Mouse (Mus musculus): Measurements from ENCODE around the gene Trim13. TPM values are rescaled to one million over a fixed set of nuclear protein-coding genes. Genes with fewer than 3 reads are reported as not detected.
A peak's percentile ranks its signal among the peaks of the same experiment; 100 is the strongest.

Gene Trim13
- polyA plus RNA-seq, 1 experiment from 2014 or later: 22.7 TPM

DNA sequence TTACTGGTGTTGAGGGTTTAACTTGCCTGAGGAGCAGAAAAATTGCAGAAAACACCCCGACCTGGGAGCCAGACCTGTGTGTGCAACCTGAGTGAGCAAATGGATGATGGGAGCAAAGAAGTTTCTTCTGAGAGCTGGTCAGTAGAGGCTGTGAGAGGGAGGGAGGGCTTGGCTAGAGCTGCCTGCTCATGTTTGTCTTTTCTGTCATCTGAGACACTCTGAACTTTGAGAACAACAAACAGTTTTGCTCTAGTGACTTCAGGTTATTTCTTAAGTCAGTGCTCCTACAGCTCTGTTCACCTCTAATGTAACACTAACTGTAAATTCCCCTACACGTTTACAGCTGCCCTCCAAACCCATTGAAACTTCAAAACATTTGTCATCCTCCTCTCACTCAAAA is 28.7 kb upstream of the Trim13 start:
- H3K36me3 ChIP-seq (ENCODE audit: insufficient read depth, low read length): no peaks in the 10 kb centered on the region
- no peak for TF ChIP-seq CTCF (IDR thresholded peaks at IDR 0.05; ENCODE audit: low read depth)
- H3K4me2 ChIP-seq (ENCODE audit: low read length): no peak overlapping the region
- H3K27me3 ChIP-seq (ENCODE audit: insufficient read depth, low read length): no peaks in the 10 kb centered on the region
- no peaks in the 10 kb centered on the region for H3K4me1 ChIP-seq (replicated peaks; ENCODE audit: insufficient read depth, low read length)
- H3K9me3 ChIP-seq (replicated peaks; ENCODE audit: low read length): no peaks in the 10 kb centered on the region
- H3K27ac ChIP-seq: no peak overlapping the region
- H3K4me3 ChIP-seq (replicated peaks; ENCODE audit: low read depth, low read length): no peak overlapping the region
- no peak overlapping the region for H3K9ac ChIP-seq (ENCODE audit: low read depth, low read length)
- WGBS: 38% methylated on average over 2 of the region's 2 CpGs
- ATAC-seq (replicated peaks; ENCODE audit: low FRiP score, low read depth) (peak; percentile 44; the same call in 1 of the 2 replicates), DNase-seq (ENCODE audit: low spot score) (peak; percentile 79)

DNA sequence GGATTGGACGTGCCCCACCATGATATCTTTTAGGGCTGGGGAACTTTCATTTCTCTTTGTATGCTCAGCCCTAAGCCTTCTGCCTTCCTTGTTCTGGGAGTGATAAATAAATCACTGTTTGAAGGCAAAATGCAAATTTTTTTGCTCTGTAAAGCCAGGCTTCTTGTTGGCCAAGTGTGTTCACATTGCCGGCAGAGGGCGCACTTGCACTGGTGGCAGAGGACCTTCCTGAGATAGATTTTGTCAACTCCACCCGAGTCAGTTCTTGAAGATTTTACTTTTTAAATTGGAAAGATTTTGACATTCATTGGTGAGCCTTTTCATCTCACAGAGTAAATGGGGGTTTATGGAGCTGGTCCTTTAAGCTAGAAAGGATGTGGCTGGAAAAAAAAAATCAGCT is 26.7 kb upstream of the Trim13 start:
- TF ChIP-seq CTCF (IDR thresholded peaks at IDR 0.05; ENCODE audit: low read depth): peak; percentile 95
- WGBS: 13% methylated on average over 4 of the region's 4 CpGs
- no peak overlapping the region for H3K9ac ChIP-seq (ENCODE audit: low read depth, low read length)
- H3K27me3 ChIP-seq (ENCODE audit: insufficient read depth, low read length): no peaks in the 10 kb centered on the region
- H3K4me3 ChIP-seq (replicated peaks; ENCODE audit: low read depth, low read length): no peak overlapping the region
- ATAC-seq (replicated peaks; ENCODE audit: low FRiP score, low read depth): no peak
- H3K27ac ChIP-seq: no peak overlapping the region
- peak; percentile 87 for DNase-seq (ENCODE audit: low spot score)
- no peaks in the 10 kb centered on the region for H3K36me3 ChIP-seq (ENCODE audit: insufficient read depth, low read length)
- H3K4me1 ChIP-seq (replicated peaks; ENCODE audit: insufficient read depth, low read length): no peaks in the 10 kb centered on the region
- no peaks in the 10 kb centered on the region for H3K9me3 ChIP-seq (replicated peaks; ENCODE audit: low read length)
- peak overlapping the region; percentile 34 for H3K4me2 ChIP-seq (ENCODE audit: low read length)

DNA sequence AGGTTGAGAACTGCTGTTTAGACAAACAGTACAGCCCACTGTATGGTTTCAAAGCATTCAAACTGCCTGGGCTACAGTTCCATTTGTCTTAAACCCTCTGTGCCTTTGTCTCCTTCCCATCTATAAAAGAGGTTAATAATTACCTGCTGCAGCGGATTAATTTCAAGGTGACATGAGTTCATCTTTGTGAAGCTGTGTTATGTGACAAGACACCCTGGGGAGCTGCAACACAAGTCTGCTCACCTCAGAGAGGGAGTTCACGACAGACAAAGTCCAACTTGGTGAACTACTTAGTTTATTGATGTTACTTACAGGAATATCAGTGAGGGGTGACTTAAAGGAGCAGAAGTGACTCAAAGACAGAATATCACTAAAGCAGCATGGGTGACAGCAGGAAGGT is 25.9 kb upstream of the Trim13 start:
- Histone ChIP-seq H3K4me3 (replicated peaks; ENCODE audit: low read depth, low read length) (no peak overlapping the region), H3K9ac (ENCODE audit: low read depth, low read length) (no peak overlapping the region), H3K4me2 (ENCODE audit: low read length) (no peak overlapping the region), H3K9me3 (replicated peaks; ENCODE audit: low read length) (no peaks in the 10 kb centered on the region), H3K27ac (no peak overlapping the region), H3K36me3 (ENCODE audit: insufficient read depth, low read length) (no peaks in the 10 kb centered on the region), H3K27me3 (ENCODE audit: insufficient read depth, low read length) (no peaks in the 10 kb centered on the region), H3K4me1 (replicated peaks; ENCODE audit: insufficient read depth, low read length) (no peaks in the 10 kb centered on the region)
- ATAC-seq (replicated peaks; ENCODE audit: low FRiP score, low read depth) (peak; percentile 52), DNase-seq (ENCODE audit: low spot score) (no peak)
- WGBS: 64% methylated on average over 2 of the region's 2 CpGs
- TF ChIP-seq CTCF (IDR thresholded peaks at IDR 0.05; ENCODE audit: low read depth): no peak

DNA sequence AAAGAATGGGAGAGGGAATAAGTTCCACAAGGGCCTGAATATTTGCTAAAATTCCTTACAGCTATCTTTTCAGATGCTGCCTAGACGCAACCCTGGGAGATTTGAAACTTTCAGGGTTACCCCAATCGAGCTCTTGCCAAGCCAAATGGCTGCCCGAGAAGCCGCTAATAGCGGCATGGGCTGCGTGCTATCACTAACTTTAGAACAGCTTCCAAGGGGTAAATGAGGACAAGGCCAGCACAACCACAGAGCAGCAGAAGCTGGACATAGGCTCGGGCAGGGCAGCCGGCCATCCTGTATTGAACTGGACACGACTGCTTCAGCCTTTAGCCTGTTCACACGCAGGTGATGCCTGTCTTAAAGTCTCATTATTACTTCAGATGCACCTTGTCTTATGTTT is 23.0 kb upstream of the Trim13 start:
- no peak overlapping the region for H3K4me3 ChIP-seq (replicated peaks; ENCODE audit: low read depth, low read length)
- no peak overlapping the region for H3K9ac ChIP-seq (ENCODE audit: low read depth, low read length)
- no peaks in the 10 kb centered on the region for H3K4me1 ChIP-seq (replicated peaks; ENCODE audit: insufficient read depth, low read length)
- ATAC-seq (replicated peaks; ENCODE audit: low FRiP score, low read depth): no peak
- H3K27ac ChIP-seq: no peak overlapping the region
- DNase-seq (ENCODE audit: low spot score): no peak
- H3K4me2 ChIP-seq (ENCODE audit: low read length): no peak overlapping the region
- H3K27me3 ChIP-seq (ENCODE audit: insufficient read depth, low read length): no peaks in the 10 kb centered on the region
- no peaks in the 10 kb centered on the region for H3K9me3 ChIP-seq (replicated peaks; ENCODE audit: low read length)
- H3K36me3 ChIP-seq (ENCODE audit: insufficient read depth, low read length): no peaks in the 10 kb centered on the region
- TF ChIP-seq CTCF (IDR thresholded peaks at IDR 0.05; ENCODE audit: low read depth): no peak
- 87% methylated on average over 10 of the region's 10 CpGs for WGBS

DNA sequence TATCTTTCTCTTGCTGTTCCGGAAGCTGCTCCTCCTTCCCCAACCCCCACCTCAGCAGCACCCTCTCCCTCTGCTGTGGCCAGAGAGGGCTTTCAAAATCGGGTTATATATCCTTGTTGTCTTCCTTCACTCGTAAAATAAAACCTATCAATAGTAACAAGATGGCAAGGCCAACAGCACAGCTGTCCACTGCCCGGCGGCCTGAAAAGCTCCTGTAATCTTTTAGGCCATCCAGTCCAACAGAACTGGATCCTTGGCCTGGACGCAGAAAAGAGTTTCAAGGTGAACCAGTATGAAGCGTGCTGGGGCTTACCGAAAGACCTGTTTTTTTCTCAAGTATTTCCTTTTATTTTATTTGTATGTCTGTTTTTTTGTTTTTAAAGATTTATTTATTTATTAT is 22.1 kb upstream of the Trim13 start:
- H3K27ac ChIP-seq: no peak overlapping the region
- no peak overlapping the region for H3K4me3 ChIP-seq (replicated peaks; ENCODE audit: low read depth, low read length)
- TF ChIP-seq CTCF (IDR thresholded peaks at IDR 0.05; ENCODE audit: low read depth): no peak
- H3K9ac ChIP-seq (ENCODE audit: low read depth, low read length): no peak overlapping the region
- no peaks in the 10 kb centered on the region for H3K36me3 ChIP-seq (ENCODE audit: insufficient read depth, low read length)
- H3K27me3 ChIP-seq (ENCODE audit: insufficient read depth, low read length): no peaks in the 10 kb centered on the region
- no peaks in the 10 kb centered on the region for H3K9me3 ChIP-seq (replicated peaks; ENCODE audit: low read length)
- ATAC-seq (replicated peaks; ENCODE audit: low FRiP score, low read depth): no peak
- DNase-seq (ENCODE audit: low spot score): no peak
- H3K4me2 ChIP-seq (ENCODE audit: low read length): no peak overlapping the region
- WGBS: 76% methylated on average over 8 of the region's 8 CpGs
- H3K4me1 ChIP-seq (replicated peaks; ENCODE audit: insufficient read depth, low read length): no peaks in the 10 kb centered on the region

DNA sequence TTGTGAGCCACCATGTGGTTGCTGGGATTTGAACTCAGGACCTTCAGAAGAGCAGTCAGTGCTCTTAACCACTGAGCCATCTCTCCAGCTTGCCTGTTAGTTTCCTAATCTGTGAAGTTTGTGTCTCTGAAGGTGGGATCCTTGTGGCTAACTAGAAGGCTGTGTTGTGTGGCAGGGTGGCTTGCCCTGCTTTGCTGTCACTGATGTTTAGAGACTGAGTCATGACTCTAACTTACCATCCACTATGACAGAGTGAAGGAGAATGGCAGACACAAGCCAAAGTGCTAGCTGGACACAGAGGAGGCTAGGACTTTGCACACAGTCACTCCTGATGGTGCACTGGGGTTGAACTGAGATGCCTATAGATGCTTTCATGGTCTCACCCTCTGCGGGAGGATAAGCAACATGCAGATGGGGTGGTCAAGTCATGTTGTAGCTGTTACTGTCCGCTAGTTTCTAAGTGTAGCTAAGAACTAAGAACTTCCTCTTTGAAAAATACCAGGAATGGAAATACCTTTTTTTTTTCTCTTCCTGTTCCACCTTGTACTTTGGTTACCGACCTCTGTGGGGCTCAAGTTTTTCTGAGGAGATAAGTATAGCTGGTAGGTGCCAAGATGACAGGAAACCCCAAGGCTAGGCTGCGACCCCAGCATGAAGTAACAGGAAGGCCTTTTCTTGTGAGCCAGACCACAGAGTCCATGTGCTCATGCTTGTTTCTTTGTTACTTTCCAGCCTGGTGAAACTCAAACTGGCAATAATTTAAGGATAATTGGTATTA is 8.6 kb upstream of the Trim13 start:
- Histone ChIP-seq H3K27ac (no peak overlapping the region), H3K4me1 (replicated peaks; ENCODE audit: insufficient read depth, low read length) (no peaks in the 10 kb centered on the region), H3K4me2 (ENCODE audit: low read length) (no peak overlapping the region), H3K36me3 (ENCODE audit: insufficient read depth, low read length) (no peaks in the 10 kb centered on the region), H3K9me3 (replicated peaks; ENCODE audit: low read length) (no peaks in the 10 kb centered on the region), H3K9ac (ENCODE audit: low read depth, low read length) (no peak overlapping the region), H3K27me3 (ENCODE audit: insufficient read depth, low read length) (no peaks in the 10 kb centered on the region), H3K4me3 (replicated peaks; ENCODE audit: low read depth, low read length) (no peak overlapping the region)
- no peak for TF ChIP-seq CTCF (IDR thresholded peaks at IDR 0.05; ENCODE audit: low read depth)
- 71% methylated on average over 4 of the region's 4 CpGs for WGBS
- ATAC-seq (replicated peaks; ENCODE audit: low FRiP score, low read depth) (no peak), DNase-seq (ENCODE audit: low spot score) (no peak)

Data from kidney, postnatal 0 days (tissue).